Mouse (Mus musculus) CH12.LX (cell line): ENCODE results near the gene Nat9. TPM values are rescaled to one million over a fixed set of nuclear protein-coding genes. Genes with fewer than 3 reads are reported as not detected.

ENCODE experiments used
- DNase-seq: peaks from one replicate; pipeline ENCODE4 v3.0.0-alpha.2; 2013; ENCODE audit errors: extremely low read depth
- H3K27ac ChIP-seq: 2 replicates; pipeline ENCODE4 v1.5.1; 2012; ENCODE audit warnings: low read depth, mild to moderate bottlenecking, control low read depth, moderate library complexity; ENCODE audit not compliant: insufficient read depth
- H3K27me3 ChIP-seq: replicated peaks from 2 replicates; pipeline ENCODE3; 2012; ENCODE audit warnings: inconsistent platforms
- H3K36me3 ChIP-seq, 2 experiments: replicated peaks in 1 of 2; 2 replicates each; pipeline versions ENCODE3 to v1.6.1; 2012; ENCODE audit warnings: inconsistent platforms in 1 of 2, low read length in 1 of 2, mild to moderate bottlenecking in 1 of 2, mixed read lengths in 1 of 2, moderate library complexity in 1 of 2; ENCODE audit not compliant: control insufficient read depth in 1 of 2, insufficient read depth in 1 of 2
- H3K4me1 ChIP-seq, 2 experiments: 2 replicates each; pipeline ENCODE4 v1.6.1; 2012; ENCODE audit warnings: inconsistent platforms in 1 of 2, moderate library complexity in 1 of 2; ENCODE audit not compliant: insufficient read depth in 2 of 2, control insufficient read depth in 1 of 2
- H3K4me2 ChIP-seq: 2 replicates; pipeline ENCODE4 v1.6.1; 2012; ENCODE audit warnings: low read depth, mild to moderate bottlenecking, control low read depth; ENCODE audit not compliant: poor library complexity, insufficient read depth, severe bottlenecking
- H3K4me3 ChIP-seq, 3 experiments: fragments of 150-350 bp in 1 of 3; sonication (generic) in 1 of 3; replicated peaks in 1 of 3; 2 replicates each; pipeline versions ENCODE3 to v1.5.1; 2011 to 2012; ENCODE audit warnings: low read depth in 2 of 3, low read length in 2 of 3, mild to moderate bottlenecking in 2 of 3, moderate library complexity in 2 of 3, control low read depth in 1 of 3, improper control_type of control experiment in 1 of 3, inconsistent platforms in 1 of 3, mixed read lengths in 1 of 3; ENCODE audit not compliant: poor library complexity in 1 of 3
- H3K79me2 ChIP-seq: replicated peaks from 2 replicates; pipeline ENCODE4 v1.6.1; 2012; ENCODE audit warnings: mild to moderate bottlenecking, moderate library complexity; ENCODE audit not compliant: control insufficient read depth, poor library complexity, insufficient read depth, severe bottlenecking; ENCODE audit errors: extremely low read depth
- H3K9ac ChIP-seq: 2 replicates; pipeline ENCODE4 v1.6.1; 2012; ENCODE audit warnings: low read depth, mild to moderate bottlenecking, control low read depth, moderate library complexity; ENCODE audit not compliant: insufficient read depth
- H3K9me3 ChIP-seq: replicated peaks from 2 replicates; pipeline ENCODE3; 2012; ENCODE audit warnings: low read length, inconsistent platforms, mixed read lengths
- BHLHE40 ChIP-seq: IDR thresholded peaks from 2 replicates; pipeline ENCODE4 v1.6.1; 2011; ENCODE audit warnings: mild to moderate bottlenecking, low read depth, low read length, improper control_type of control experiment
- ELF1 ChIP-seq: IDR thresholded peaks from 2 replicates; pipeline ENCODE4 v1.6.1; 2014; ENCODE audit warnings: low read depth, mild to moderate bottlenecking, inconsistent platforms, low read length, improper control_type of control experiment
- HCFC1 ChIP-seq: IDR thresholded peaks from 2 replicates; pipeline ENCODE4 v1.6.1; 2012; ENCODE audit warnings: low read depth, mild to moderate bottlenecking, inconsistent platforms, low read length, improper control_type of control experiment
- IRF4 ChIP-seq: IDR thresholded peaks from 2 replicates; pipeline ENCODE4 v1.6.1; 2014; ENCODE audit warnings: low read depth, mild to moderate bottlenecking, inconsistent platforms, low read length, improper control_type of control experiment
- KAT2A ChIP-seq: IDR thresholded peaks from 2 replicates; pipeline ENCODE4 v1.6.1; 2012; ENCODE audit warnings: low read length, improper control_type of control experiment, inconsistent platforms; ENCODE audit not compliant: insufficient replicate concordance
- MXI1 ChIP-seq: IDR thresholded peaks from 2 replicates; pipeline ENCODE4 v1.6.1; 2011; ENCODE audit warnings: mild to moderate bottlenecking, low read depth, low read length, improper control_type of control experiment
- MYC ChIP-seq: IDR thresholded peaks from 2 replicates; pipeline ENCODE4 v1.6.1; 2011; ENCODE audit warnings: low read depth, mild to moderate bottlenecking, improper control_type of control experiment, low read length
- POLR2A ChIP-seq: IDR thresholded peaks from 2 replicates; pipeline ENCODE4 v1.6.1; 2011; ENCODE audit warnings: low read depth, mild to moderate bottlenecking, improper control_type of control experiment, low read length
- SMC3 ChIP-seq: IDR thresholded peaks from 2 replicates; pipeline ENCODE4 v1.6.1; 2011; ENCODE audit warnings: low read depth, low read length, improper control_type of control experiment
- TBP ChIP-seq: conservative IDR thresholded peaks from 2 replicates; pipeline ENCODE4 v1.6.1; 2011; ENCODE audit warnings: low read depth, low read length, improper control_type of control experiment
- UBTF ChIP-seq: IDR thresholded peaks from 2 replicates; pipeline ENCODE4 v1.6.1; 2012; ENCODE audit warnings: low read depth, mild to moderate bottlenecking, inconsistent platforms, low read length, improper control_type of control experiment, moderate library complexity
- USF1 ChIP-seq: IDR thresholded peaks from 2 replicates; pipeline ENCODE4 v1.6.1; 2014; ENCODE audit warnings: low read depth, mild to moderate bottlenecking, inconsistent platforms, low read length, improper control_type of control experiment
- ZKSCAN1 ChIP-seq: IDR thresholded peaks from 2 replicates; pipeline ENCODE4 v1.6.1; 2012; ENCODE audit warnings: low read depth, inconsistent platforms, low read length, improper control_type of control experiment, borderline replicate concordance
- dilution Hi-C: fragments of 300-500 bp; cut with MboI; formaldehyde crosslinking; loops from 2 replicates; pipeline ENCODE4 v1.14.3; 2020; ENCODE audit warnings: low sequenced_read_pairs; ENCODE audit not compliant: extremely low pct_unique_long_range_greater_than_20kb, extremely low pct_ligation_motif_present
- in situ Hi-C: fragments of 300-500 bp; cut with MboI; formaldehyde crosslinking; loops from 3 replicates; pipeline ENCODE4 v1.14.3; 2019; ENCODE audit warnings: low sequenced_read_pairs, low pct_ligation_motif_present, low pct_unique_long_range_greater_than_20kb, mixed read lengths
- polyA plus RNA-seq: library from polyadenylated mRNA; unstranded; fragments of >175 nt; gene quantifications from 2 replicates; pipeline ENCODE4 v1.2.1, GENCODE M21; 2012; ENCODE audit warnings: low read depth; ENCODE audit not compliant: insufficient read length
- total RNA-seq, 2 experiments: library from RNA; depleted of rRNA; stranded (reverse); fragments of 300-350 nt in 1 of 2; fragments of >200 nt in 1 of 2; gene quantifications; 2 replicates each; pipeline ENCODE4 v1.2.3; 2012 to 2014

Gene Nat9
- total and polyA plus RNA-seq, 3 experiments, result 24.1 to 74.0 (median 30.6) TPM

DNA sequence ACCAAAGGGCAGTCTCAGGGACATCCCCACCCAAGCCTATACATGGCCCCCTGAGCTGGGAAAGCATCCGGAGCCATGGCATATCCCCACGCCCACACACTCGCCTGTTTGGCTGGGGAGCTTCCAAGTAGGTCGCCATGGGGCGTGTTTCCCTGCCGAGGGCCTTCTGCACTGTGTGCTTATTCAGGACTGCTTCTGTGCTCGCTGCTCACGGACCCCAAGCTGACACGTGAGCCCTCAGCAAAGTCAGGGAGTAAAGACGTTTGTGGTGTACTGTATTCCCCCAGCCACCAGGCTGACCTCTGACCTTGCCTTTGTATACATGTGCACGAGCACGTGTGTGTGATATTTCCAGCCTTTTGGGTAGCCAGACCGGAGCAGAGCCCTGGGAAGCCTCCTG, 24.5 kb upstream of the Nat9 start:
- H3K36me3 ChIP-seq, result peaks cover 26 to 88% of the 10 kb centered on the region in 2 experiments
- no peak for DNase-seq
- dilution Hi-C loops (no loop called here), in situ Hi-C loops (loop anchor here (10.0 kb wide), 1 partner anchor 263 kb away; the partner anchor contains the start of gene Armc7)
- no peaks in the 10 kb centered on the region for H3K9me3 ChIP-seq
- H3K27ac ChIP-seq, result no peak overlapping the region
- no peak overlapping the region for H3K4me2 ChIP-seq
- H3K27me3 ChIP-seq, result no peaks in the 10 kb centered on the region
- no peak overlapping the region for H3K9ac ChIP-seq
- no peak overlapping the region for H3K4me3 ChIP-seq
- TF ChIP-seq SMC3 (no peak), POLR2A (no peak), IRF4 (no peak), KAT2A (no peak), HCFC1 (no peak), BHLHE40 (no peak), MXI1 (no peak), ZKSCAN1 (no peak), MYC (no peak)
- H3K4me1 ChIP-seq, result peaks cover 4 to 25% of the 10 kb centered on the region in 2 experiments; a peak in 3 of 4 replicates
- H3K79me2 ChIP-seq, result no peaks in the 10 kb centered on the region

DNA sequence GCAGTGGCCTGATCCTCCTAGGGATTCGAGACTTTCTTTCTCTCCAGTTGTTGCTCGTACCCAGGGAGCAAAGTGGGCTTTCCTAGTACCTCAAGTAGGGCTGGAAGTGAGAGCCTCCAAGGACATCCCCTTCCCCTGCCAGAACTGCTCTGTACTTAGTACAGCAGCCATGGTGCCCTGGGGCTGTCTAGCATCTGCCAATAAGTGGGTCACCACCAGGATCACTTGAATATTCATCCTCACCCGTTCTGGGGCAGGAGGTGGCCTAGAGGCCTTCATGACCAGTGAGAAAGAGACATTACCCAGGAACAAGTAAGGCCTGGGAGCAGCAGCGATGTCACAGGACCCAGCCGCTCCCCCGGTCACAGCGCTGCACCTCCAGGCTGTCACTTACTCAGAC, 22.3 kb upstream of the Nat9 start:
- Histone ChIP-seq H3K9me3 (no peaks in the 10 kb centered on the region), H3K4me3 (no peak overlapping the region), H3K4me2 (no peak overlapping the region), H3K27ac (no peak overlapping the region; the same call in 1 of the 2 replicates), H3K9ac (no peak overlapping the region), H3K27me3 (no peaks in the 10 kb centered on the region), H3K79me2 (no peaks in the 10 kb centered on the region), H3K4me1 (peaks cover 4 to 25% of the 10 kb centered on the region in 2 experiments; a peak in 3 of 4 replicates), H3K36me3 (peaks cover 46 to 94% of the 10 kb centered on the region in 2 experiments)
- DNase-seq, result no peak
- in situ Hi-C loops, result loop anchor here (10.0 kb wide), 1 partner anchor 265 kb away; the partner anchor contains the start of gene Armc7
- TF ChIP-seq UBTF (no peak), USF1 (no peak), MYC (no peak), ELF1 (no peak), TBP (no peak)
- dilution Hi-C loops, result no loop called here
